Mouse (Mus musculus) midbrain, postnatal 0 days (tissue): Measurements from ENCODE around the gene Rnasek. TPM values are rescaled to one million over a fixed set of nuclear protein-coding genes. Genes with fewer than 3 reads are reported as not detected.

Experiments used
- ATAC-seq: fragments of 200-750 bp; cut with Nextera tagmentation; 2 replicates; pipeline ENCODE4 v1.8.0; 2017; ENCODE audit warnings: moderate number of reproducible peaks, mild to moderate bottlenecking, moderate TSS enrichment, moderate library complexity; ENCODE audit not compliant: low FRiP score
- DNase-seq: peaks from one replicate; pipeline ENCODE4 v3.0.0-alpha.2; 2015; ENCODE audit warnings: low spot score
- H3K27ac ChIP-seq: fragments of 300-500 bp; sonication (generic); 2 replicates; pipeline ENCODE4 v1.5.1; 2014; ENCODE audit warnings: low read depth, mild to moderate bottlenecking, low read length, mixed read lengths
- H3K27me3 ChIP-seq: fragments of 300-500 bp; sonication (generic); 2 replicates; pipeline ENCODE4 v1.6.1; 2014; ENCODE audit warnings: low read length, control low read depth, mixed read lengths; ENCODE audit not compliant: insufficient read depth
- H3K36me3 ChIP-seq: fragments of 300-500 bp; sonication (generic); 2 replicates; pipeline ENCODE4 v1.6.1; 2014; ENCODE audit warnings: low read length, control low read depth, mixed read lengths; ENCODE audit not compliant: insufficient read depth
- H3K4me1 ChIP-seq: fragments of 300-500 bp; sonication (generic); 2 replicates; pipeline ENCODE4 v1.6.1; 2014; ENCODE audit warnings: mild to moderate bottlenecking, control low read depth, antibody characterized with exemption, low read length, mixed read lengths; ENCODE audit not compliant: insufficient read depth
- H3K4me2 ChIP-seq: fragments of 300-500 bp; sonication (generic); 2 replicates; pipeline ENCODE4 v1.6.1; 2014; ENCODE audit warnings: low read depth, mild to moderate bottlenecking, low read length, mixed read lengths; ENCODE audit not compliant: poor library complexity, severe bottlenecking
- H3K4me3 ChIP-seq: fragments of 300-500 bp; sonication (generic); 2 replicates; pipeline ENCODE4 v1.5.1; 2014; ENCODE audit warnings: low read depth, mild to moderate bottlenecking, low read length, moderate library complexity
- H3K9ac ChIP-seq: fragments of 300-500 bp; sonication (generic); replicated peaks from 2 replicates; pipeline ENCODE4 v1.6.1; 2014; ENCODE audit warnings: mild to moderate bottlenecking, low read length, moderate library complexity, mixed read lengths; ENCODE audit not compliant: poor library complexity, severe bottlenecking
- H3K9me3 ChIP-seq: fragments of 300-500 bp; sonication (generic); 2 replicates; pipeline ENCODE4 v1.6.1; 2016; ENCODE audit warnings: low read length, control low read depth
- CTCF ChIP-seq: IDR thresholded peaks from 2 replicates; pipeline ENCODE4 v1.5.1; 2016; ENCODE audit warnings: antibody characterized with exemption, mild to moderate bottlenecking
- WGBS: fragments of 180-500 bp; shearing (Covaris S2); extraction: QIAGEN DNeasy Blood & Tissue Kit; methylation state at CpG from one replicate; pipeline ENCODE4 v1.1.7; 2014; 5-methylcytosine and 5-hydroxymethylcytosine counted together
- polyA plus RNA-seq: library from polyadenylated mRNA; unstranded; fragments of >200 nt; fragmentation: Nextera tagmentation; extraction: Ambion mirVana; gene quantifications from 2 replicates; pipeline ENCODE4 v1.2.1, GENCODE M21; 2015
- total RNA-seq: library from RNA; depleted of rRNA; stranded (reverse); fragments of >200 nt; gene quantifications from 2 replicates; pipeline ENCODE4 v1.2.3, GENCODE M21; 2014; rRNA removed

Gene Rnasek
- total RNA-seq (66.1 and 81.2 TPM in 2 replicates), polyA plus RNA-seq (588 and 612 TPM in 2 replicates)

DNA sequence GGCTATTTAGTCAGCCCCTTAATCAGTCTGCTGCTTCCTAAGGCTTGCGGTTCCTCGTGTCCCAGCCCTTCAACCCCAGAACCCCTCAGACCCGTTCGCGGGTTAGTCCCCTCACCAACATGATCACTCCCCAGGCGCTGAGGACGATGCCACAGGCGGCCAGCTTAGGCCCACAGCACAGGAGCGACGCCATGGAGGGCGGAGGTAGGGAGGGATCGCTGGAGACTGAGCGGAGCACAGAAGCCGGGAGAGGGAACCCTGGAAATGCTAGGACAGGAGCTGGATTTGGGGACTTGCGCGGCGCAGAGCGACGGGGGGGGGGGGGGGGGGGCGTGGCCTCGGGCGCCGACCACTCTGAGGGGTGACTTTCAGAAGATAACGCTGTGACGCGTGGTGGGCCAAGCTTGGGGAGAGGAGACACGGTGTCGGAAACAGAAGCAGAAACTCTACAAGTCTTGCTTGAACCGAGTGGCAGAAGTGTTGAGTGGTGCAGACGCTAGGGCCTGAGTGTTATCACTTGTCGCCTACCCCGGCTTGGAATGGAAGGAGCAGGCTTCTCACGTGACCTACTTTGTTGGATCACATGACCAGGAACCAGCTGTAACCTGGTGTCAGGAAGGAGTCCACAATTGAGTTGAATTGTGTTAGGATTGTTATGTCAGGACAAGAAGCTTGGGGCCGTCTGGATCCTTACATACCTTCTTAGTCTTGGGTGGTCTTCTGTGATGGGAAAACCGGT lies at the start of gene Rnasek, which contains the start of gene Gm21988:
TSS of gene Rnasek (minus strand) at position 302 of the 739 bp plus-strand sequence.
TSS of gene Gm21988 (minus strand) at position 290 of the 739 bp plus-strand sequence.
- Histone ChIP-seq H3K4me2 (peak within 1 kb of the TSS; percentile 88), H3K36me3 (peaks cover 12% of the 10 kb centered on the region; the same call in 1 of the 2 replicates), H3K27me3 (0 out of 2 replicates have a peak, but pooled peaks cover 2% of the 10 kb centered on the region), H3K4me1 (peaks cover 9% of the 10 kb centered on the region; the same call in 1 of the 2 replicates), H3K27ac (peak within 1 kb of the TSS; percentile 92), H3K9ac (peak within 1 kb of the TSS; percentile 86), H3K4me3 (peak within 1 kb of the TSS; percentile 77), H3K9me3 (no peaks in the 10 kb centered on the region)
- peak; percentile 52 for ATAC-seq
- TF ChIP-seq CTCF: no peak
- under 1% methylated on average over 31 of the region's 35 CpGs for WGBS
- peak; percentile 89 for DNase-seq

DNA sequence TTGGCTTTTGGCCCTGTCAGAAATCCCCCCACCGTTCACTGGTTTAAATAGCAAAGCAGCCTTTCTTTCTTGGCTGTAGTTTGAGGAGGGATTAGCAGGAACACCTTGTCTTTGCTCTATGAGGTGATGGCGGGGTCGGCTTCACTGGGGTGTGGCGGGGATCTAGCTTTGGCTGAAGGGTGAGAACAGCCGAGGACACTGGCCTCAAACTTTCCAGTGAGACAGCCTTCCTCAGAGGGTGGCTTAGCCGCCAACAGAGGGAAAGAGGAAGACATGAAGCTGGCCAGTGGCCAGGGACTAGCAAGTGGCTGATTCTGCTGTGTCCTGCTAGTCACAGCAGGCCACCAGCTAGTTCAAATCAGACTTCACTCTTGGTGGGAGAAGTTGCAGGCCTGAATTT lies 49.6 kb upstream of the Rnasek start:
- Histone ChIP-seq H3K9me3 (no peaks in the 10 kb centered on the region), H3K27me3 (no peaks in the 10 kb centered on the region), H3K36me3 (no peaks in the 10 kb centered on the region), H3K9ac (no peak overlapping the region), H3K27ac (no peak overlapping the region), H3K4me2 (no peak overlapping the region), H3K4me3 (no peak overlapping the region), H3K4me1 (no peaks in the 10 kb centered on the region)
- WGBS: 25% methylated on average over 6 of the region's 6 CpGs
- ATAC-seq (no peak), DNase-seq (peak; percentile 22)
- TF ChIP-seq CTCF: no peak

DNA sequence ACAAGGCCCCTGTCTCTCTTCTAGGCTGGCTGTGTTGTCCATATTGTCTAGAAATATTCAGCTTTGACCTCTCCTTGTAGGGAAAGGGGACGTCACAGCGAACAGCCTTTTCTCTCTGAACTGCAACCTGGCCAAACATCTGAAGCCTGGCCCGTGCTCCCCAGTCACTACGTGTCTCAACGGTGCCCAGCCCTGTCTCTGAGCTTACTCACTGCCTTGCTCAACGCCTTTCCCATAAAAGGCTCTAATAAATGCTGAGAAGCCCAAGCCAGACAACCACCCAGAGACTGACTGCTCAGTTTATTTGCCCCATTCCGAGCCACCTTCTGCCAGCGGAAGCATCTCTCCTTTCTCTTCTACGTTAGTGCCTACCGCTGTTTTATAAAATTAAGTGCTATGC lies 48.5 kb upstream of the Rnasek start:
- no peak for TF ChIP-seq CTCF
- Histone ChIP-seq H3K27ac (no peak overlapping the region), H3K9ac (no peak overlapping the region), H3K27me3 (no peaks in the 10 kb centered on the region), H3K4me1 (no peaks in the 10 kb centered on the region), H3K4me2 (no peak overlapping the region), H3K9me3 (no peaks in the 10 kb centered on the region), H3K4me3 (no peak overlapping the region), H3K36me3 (no peaks in the 10 kb centered on the region)
- no peak for DNase-seq
- ATAC-seq: no peak
- WGBS: 87% methylated on average over 10 of the region's 10 CpGs

DNA sequence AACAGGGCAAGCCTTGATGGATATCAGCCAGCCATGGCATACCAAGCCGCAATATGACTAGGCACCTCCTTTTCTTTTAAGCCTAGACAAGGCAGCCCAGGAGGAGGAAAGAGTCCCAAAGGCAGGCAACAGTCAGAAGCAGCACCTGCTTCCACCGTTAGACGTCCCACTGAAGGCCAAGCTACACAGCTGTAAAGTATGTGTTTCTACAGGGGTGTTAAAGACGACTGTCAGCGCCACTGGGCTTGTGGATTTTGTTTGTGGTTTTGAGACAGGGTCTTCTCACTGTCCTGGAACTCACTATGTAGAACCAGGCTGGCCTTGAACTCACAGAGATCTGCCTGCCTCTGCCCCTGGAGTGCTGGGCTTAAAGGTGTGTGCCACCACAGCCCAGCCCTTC lies 46.0 kb upstream of the Rnasek start:
- Histone ChIP-seq H3K9me3 (no peaks in the 10 kb centered on the region), H3K4me1 (no peaks in the 10 kb centered on the region), H3K36me3 (no peaks in the 10 kb centered on the region), H3K9ac (no peak overlapping the region), H3K27me3 (no peaks in the 10 kb centered on the region), H3K4me2 (no peak overlapping the region), H3K27ac (no peak overlapping the region), H3K4me3 (no peak overlapping the region)
- 91% methylated on average over 5 of the region's 5 CpGs for WGBS
- DNase-seq (no peak), ATAC-seq (no peak)
- TF ChIP-seq CTCF: no peak

DNA sequence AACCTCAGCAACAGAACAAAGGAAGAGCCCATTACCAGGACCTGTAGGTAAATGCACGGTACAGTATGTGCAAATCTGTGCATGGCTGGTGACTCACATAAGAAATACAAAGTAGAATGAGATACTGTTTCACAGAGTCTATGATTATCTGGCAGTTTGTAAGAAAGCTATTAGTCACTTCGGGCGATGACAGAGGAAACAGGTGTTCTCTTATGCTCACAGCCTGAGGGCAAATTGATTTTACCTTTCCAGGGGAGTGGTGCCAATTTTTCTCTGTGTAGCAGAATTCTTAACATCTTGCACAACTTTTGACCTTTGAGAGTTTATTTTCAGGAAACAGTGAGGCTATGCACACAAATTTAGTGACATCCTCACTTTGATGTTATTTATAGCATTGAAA lies 45.1 kb upstream of the Rnasek start:
- H3K27me3 ChIP-seq: no peaks in the 10 kb centered on the region
- H3K4me2 ChIP-seq: no peak overlapping the region
- H3K36me3 ChIP-seq: no peaks in the 10 kb centered on the region
- no peak overlapping the region for H3K4me3 ChIP-seq
- H3K9me3 ChIP-seq: no peaks in the 10 kb centered on the region
- no peak overlapping the region for H3K9ac ChIP-seq
- peak; percentile 20 for DNase-seq
- no peak for TF ChIP-seq CTCF
- H3K4me1 ChIP-seq: no peaks in the 10 kb centered on the region
- ATAC-seq: no peak
- whole genome bisulfite sequencing: 85% methylated on average over 3 of the region's 3 CpGs
- H3K27ac ChIP-seq: no peak overlapping the region

DNA sequence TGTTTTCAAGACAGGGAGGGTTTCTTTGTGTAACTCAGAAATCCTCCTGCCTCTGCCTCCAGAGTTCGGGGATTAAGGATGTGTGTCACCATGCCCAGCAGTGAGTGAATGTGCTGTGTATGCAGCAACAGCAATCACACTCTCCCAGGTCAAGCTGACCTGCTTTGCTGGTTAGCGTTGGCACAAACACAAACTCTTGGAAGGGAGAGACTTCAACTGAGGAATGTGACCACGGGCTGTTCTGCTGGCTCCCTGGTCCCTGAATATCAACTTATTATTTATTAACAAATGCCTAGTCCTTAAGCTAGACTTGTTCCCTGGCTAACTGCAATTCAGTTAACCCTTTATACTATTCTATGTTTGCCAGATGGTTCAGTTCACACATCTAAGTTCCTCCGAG lies 44.0 kb upstream of the Rnasek start:
- DNase-seq: no peak
- no peak overlapping the region for H3K9ac ChIP-seq
- 83% methylated on average over 4 of the region's 4 CpGs for whole genome bisulfite sequencing
- no peaks in the 10 kb centered on the region for H3K27me3 ChIP-seq
- H3K27ac ChIP-seq: no peak overlapping the region
- ATAC-seq: no peak
- H3K4me1 ChIP-seq: no peaks in the 10 kb centered on the region
- H3K4me2 ChIP-seq: no peak overlapping the region
- H3K4me3 ChIP-seq: no peak overlapping the region
- H3K36me3 ChIP-seq: no peaks in the 10 kb centered on the region
- no peaks in the 10 kb centered on the region for H3K9me3 ChIP-seq
- no peak for TF ChIP-seq CTCF
